Mouse (Mus musculus): ENCODE measurements around the gene Samd8. TPM values are rescaled to one million over a fixed set of nuclear protein-coding genes. Genes with fewer than 3 reads are reported as not detected.

The Samd8 gene
- polyA plus RNA-seq, 1 experiment: 30.6 TPM

- H3K27ac ChIP-seq (ENCODE audit: insufficient read depth, low read depth, low read length): no peak overlapping the region
- no peak for TF ChIP-seq POLR2A (IDR thresholded peaks at IDR 0.05; ENCODE audit: low read depth, low read length)
- no peak for TF ChIP-seq CTCF (IDR thresholded peaks at IDR 0.05; ENCODE audit: extremely low read depth, insufficient read length, insufficient replicate concordance, low read depth, low read length)
- H3K4me1 ChIP-seq (ENCODE audit: control insufficient read depth, insufficient read depth, insufficient read length, low read length): peaks cover 7% of the 10 kb centered on the region; the same call in 1 of the 2 replicates
- whole genome bisulfite sequencing: 34% methylated on average over 6 of the region's 6 CpGs
- H3K4me3 ChIP-seq (ENCODE audit: low read depth, low read length): no peak overlapping the region
- H3K27me3 ChIP-seq (ENCODE audit: control insufficient read depth, insufficient read depth, low read length): no peaks in the 10 kb centered on the region
- peaks cover 81% of the 10 kb centered on the region for H3K36me3 ChIP-seq (ENCODE audit: control insufficient read depth, insufficient read depth, low read length)
Observed at GRCm38 (mm10) chr14:21843263-21843662, 92.9 kb downstream of the Samd8 start.

- WGBS: 55% methylated on average over 10 of the region's 10 CpGs
- peak overlapping the region; percentile 63 for H3K4me3 ChIP-seq (ENCODE audit: low read depth, low read length)
- no peak overlapping the region for H3K27ac ChIP-seq (ENCODE audit: insufficient read depth, low read depth, low read length)
Observed at GRCm38 (mm10) chr14:21846827-21847380, 96.6 kb downstream of the Samd8 start.

GRCm38 (mm10) chr14:21847381-21848165 lies 97.2 kb downstream of the Samd8 start:
- no peak for TF ChIP-seq POLR2A (IDR thresholded peaks at IDR 0.05; ENCODE audit: low read depth, low read length)
- peak; percentile 14; the same call in 1 of the 2 replicates for TF ChIP-seq CTCF (IDR thresholded peaks at IDR 0.05; ENCODE audit: extremely low read depth, insufficient read length, insufficient replicate concordance, low read depth, low read length)
- 1% methylated on average over 50 of the region's 50 CpGs for WGBS
- Histone ChIP-seq H3K27me3 (ENCODE audit: control insufficient read depth, insufficient read depth, low read length) (no peaks in the 10 kb centered on the region), H3K27ac (ENCODE audit: insufficient read depth, low read depth, low read length) (peak overlapping the region; percentile 88), H3K4me3 (ENCODE audit: low read depth, low read length) (peak overlapping the region; percentile 63), H3K4me1 (ENCODE audit: control insufficient read depth, insufficient read depth, insufficient read length, low read length) (peaks cover 4% of the 10 kb centered on the region; the same call in 1 of the 2 replicates), H3K36me3 (ENCODE audit: control insufficient read depth, insufficient read depth, low read length) (peaks cover 43% of the 10 kb centered on the region)

More at GRCm38 (mm10) chr14:21846827-21847380, 96.6 kb downstream of the Samd8 start:
- TF ChIP-seq POLR2A (IDR thresholded peaks at IDR 0.05; ENCODE audit: low read depth, low read length) (no peak), CTCF (IDR thresholded peaks at IDR 0.05; ENCODE audit: extremely low read depth, insufficient read length, insufficient replicate concordance, low read depth, low read length) (no peak)
- peaks cover 7% of the 10 kb centered on the region; the same call in 1 of the 2 replicates for H3K4me1 ChIP-seq (ENCODE audit: control insufficient read depth, insufficient read depth, insufficient read length, low read length)
- no peaks in the 10 kb centered on the region for H3K27me3 ChIP-seq (ENCODE audit: control insufficient read depth, insufficient read depth, low read length)
- peaks cover 50% of the 10 kb centered on the region for H3K36me3 ChIP-seq (ENCODE audit: control insufficient read depth, insufficient read depth, low read length)

Other genes with a start within 250 kb of the Samd8 start
- not detected in 2 replicates for gene Dupd1, start 36.0 kb upstream of the Samd8 start, polyA plus RNA-seq (2012; rRNA removed)
- gene Dusp13, start 650 bp downstream of the Samd8 start, polyA plus RNA-seq (2012; rRNA removed): 0.60 and 2.6 TPM in 2 replicates
- 131 and 371 TPM in 2 replicates for gene Vdac2, start 74.7 kb downstream of the Samd8 start, polyA plus RNA-seq (2012; rRNA removed)
- gene Comtd1, start 98.4 kb downstream of the Samd8 start, polyA plus RNA-seq (2012; rRNA removed): 58.7 and 137 TPM in 2 replicates
- 18.2 and 22.7 TPM in 2 replicates for gene Zfp503, start 239.1 kb downstream of the Samd8 start, polyA plus RNA-seq (2012; rRNA removed)

Data from small intestine, adult 2 months (tissue).